Mouse (Mus musculus): Measurements from ENCODE around the gene Piga. TPM values are rescaled to one million over a fixed set of nuclear protein-coding genes. Genes with fewer than 3 reads are reported as not detected.

The Piga gene
- polyA plus RNA-seq, 1 experiment from 2014 or later, result 20.9 TPM

GRCm38 (mm10) chrX:164440703-164441102 is 21.1 kb downstream of the Piga start:
- peaks cover 90% of the 10 kb centered on the region for H3K27me3 ChIP-seq (ENCODE audit: poor library complexity, severe bottlenecking)

GRCm38 (mm10) chrX:164441306-164441705 is 21.7 kb downstream of the Piga start:
- no peak overlapping the region for H3K4me3 ChIP-seq
- WGBS, result 83% methylated on average over 3 of the region's 3 CpGs
- H3K4me1 ChIP-seq, result no peaks in the 10 kb centered on the region
- H3K9me3 ChIP-seq, result no peaks in the 10 kb centered on the region
- DNase-seq (ENCODE audit: extremely low spot score, low spot score), result no peak
- H3K27ac ChIP-seq, result no peak overlapping the region
- peaks cover 90% of the 10 kb centered on the region for H3K27me3 ChIP-seq (ENCODE audit: poor library complexity, severe bottlenecking)
- no peaks in the 10 kb centered on the region for H3K36me3 ChIP-seq (replicated peaks)

More at GRCm38 (mm10) chrX:164440703-164441102, 21.1 kb downstream of the Piga start:
- Histone ChIP-seq H3K36me3 (replicated peaks) (no peaks in the 10 kb centered on the region), H3K4me3 (no peak overlapping the region), H3K27ac (no peak overlapping the region), H3K9me3 (no peaks in the 10 kb centered on the region), H3K4me1 (no peaks in the 10 kb centered on the region)
- 88% methylated on average over 3 of the region's 3 CpGs for WGBS
- no peak for DNase-seq (ENCODE audit: extremely low spot score, low spot score)

GRCm38 (mm10) chrX:164445601-164446000 is 26.0 kb downstream of the Piga start:
- DNase-seq (ENCODE audit: extremely low spot score, low spot score), result no peak
- Histone ChIP-seq H3K4me3 (no peak overlapping the region), H3K9me3 (no peaks in the 10 kb centered on the region), H3K4me1 (no peaks in the 10 kb centered on the region), H3K36me3 (replicated peaks) (no peaks in the 10 kb centered on the region), H3K27ac (no peak overlapping the region), H3K27me3 (ENCODE audit: poor library complexity, severe bottlenecking) (peaks cover 62% of the 10 kb centered on the region)
- 91% methylated on average over 12 of the region's 12 CpGs for WGBS

DNA sequence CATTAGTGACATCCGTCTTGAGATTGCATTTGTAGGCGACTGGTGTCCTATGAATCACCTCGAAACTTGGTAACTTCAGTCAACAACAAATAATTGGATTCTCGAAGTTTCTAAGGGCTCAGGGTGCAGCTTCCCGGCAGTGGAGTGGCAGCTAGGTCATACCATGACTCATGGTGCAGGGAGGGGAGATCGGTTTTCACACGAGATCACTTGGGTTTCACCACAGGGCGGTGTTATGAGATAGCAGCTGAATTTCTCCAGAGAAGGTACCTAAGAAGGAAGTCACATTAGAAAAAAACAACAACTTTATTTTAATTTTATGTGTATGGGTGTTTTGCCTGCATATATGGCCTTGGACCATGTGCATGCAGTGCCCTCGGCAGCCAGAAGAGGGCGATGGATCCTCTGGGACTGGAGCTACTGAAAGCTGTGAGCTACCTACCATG is 26.5 kb downstream of the Piga start:
- H3K27me3 ChIP-seq (ENCODE audit: poor library complexity, severe bottlenecking), result peaks cover 60% of the 10 kb centered on the region
- no peak for DNase-seq (ENCODE audit: extremely low spot score, low spot score)
- no peak overlapping the region for H3K4me3 ChIP-seq
- H3K36me3 ChIP-seq (replicated peaks), result no peaks in the 10 kb centered on the region
- no peak overlapping the region for H3K27ac ChIP-seq
- 82% methylated on average over 10 of the region's 10 CpGs for WGBS
- H3K9me3 ChIP-seq, result no peaks in the 10 kb centered on the region
- no peaks in the 10 kb centered on the region for H3K4me1 ChIP-seq

- no peak for DNase-seq (ENCODE audit: extremely low spot score, low spot score)
- Histone ChIP-seq H3K27me3 (ENCODE audit: poor library complexity, severe bottlenecking) (peaks cover 59% of the 10 kb centered on the region), H3K36me3 (replicated peaks) (no peaks in the 10 kb centered on the region), H3K27ac (no peak overlapping the region), H3K4me1 (no peaks in the 10 kb centered on the region), H3K4me3 (no peak overlapping the region), H3K9me3 (no peaks in the 10 kb centered on the region)
- WGBS, result 91% methylated on average over 9 of the region's 9 CpGs
Measured at GRCm38 (mm10) chrX:164446835-164447681, 27.5 kb downstream of the Piga start.

- Histone ChIP-seq H3K27ac (no peak overlapping the region), H3K27me3 (ENCODE audit: poor library complexity, severe bottlenecking) (peaks cover 59% of the 10 kb centered on the region), H3K9me3 (no peaks in the 10 kb centered on the region), H3K36me3 (replicated peaks) (no peaks in the 10 kb centered on the region), H3K4me1 (no peaks in the 10 kb centered on the region), H3K4me3 (no peak overlapping the region)
- no peak for DNase-seq (ENCODE audit: extremely low spot score, low spot score)
- WGBS, result 87% methylated on average over 2 of the region's 2 CpGs
Measured at GRCm38 (mm10) chrX:164447682-164448071, 28.1 kb downstream of the Piga start.

DNA sequence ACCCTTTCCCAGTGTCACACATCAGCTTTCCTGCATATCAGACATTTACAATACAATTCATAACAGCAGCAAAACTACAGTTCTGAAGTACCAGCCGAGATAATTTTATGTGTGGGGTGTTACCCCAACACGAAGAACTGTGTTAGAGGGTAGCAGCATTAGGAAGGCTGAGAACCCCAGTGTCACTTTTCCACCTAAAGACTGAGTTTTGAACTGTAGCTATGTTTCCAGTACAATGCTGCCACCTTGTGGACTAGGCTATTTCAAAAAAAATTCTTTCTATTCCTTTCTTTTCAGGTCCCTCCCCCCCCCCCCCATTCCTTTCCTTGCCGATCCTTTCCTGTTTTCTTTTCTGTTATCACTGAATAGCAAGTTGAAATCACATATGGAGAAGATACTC is 29.6 kb downstream of the Piga start:
- no peak for DNase-seq (ENCODE audit: extremely low spot score, low spot score)
- no peak overlapping the region for H3K27ac ChIP-seq
- H3K4me3 ChIP-seq, result no peak overlapping the region
- H3K27me3 ChIP-seq (ENCODE audit: poor library complexity, severe bottlenecking), result peaks cover 60% of the 10 kb centered on the region
- H3K9me3 ChIP-seq, result no peaks in the 10 kb centered on the region
- H3K4me1 ChIP-seq, result no peaks in the 10 kb centered on the region
- 43% methylated on average over 3 of the region's 3 CpGs for WGBS
- no peaks in the 10 kb centered on the region for H3K36me3 ChIP-seq (replicated peaks)

- H3K4me1 ChIP-seq, result no peaks in the 10 kb centered on the region
- WGBS, result 77% methylated on average over 6 of the region's 6 CpGs
- H3K4me3 ChIP-seq, result no peak overlapping the region
- DNase-seq (ENCODE audit: extremely low spot score, low spot score), result no peak
- H3K9me3 ChIP-seq, result no peaks in the 10 kb centered on the region
- no peak overlapping the region for H3K27ac ChIP-seq
- H3K27me3 ChIP-seq (ENCODE audit: poor library complexity, severe bottlenecking), result peaks cover 51% of the 10 kb centered on the region
- H3K36me3 ChIP-seq (replicated peaks), result no peaks in the 10 kb centered on the region
Measured at GRCm38 (mm10) chrX:164459205-164459878, 39.8 kb downstream of the Piga start.

Other genes starting within 250 kb of the Piga start
- 0.10 TPM in 2 replicates for gene Bmx, start 161.6 kb upstream of the Piga start, polyA plus RNA-seq (2016; fragmentation: Nextera tagmentation; extraction: Ambion mirVana)
- 16.3 and 16.9 TPM in 2 replicates for gene Pir, start 150.4 kb upstream of the Piga start, polyA plus RNA-seq (2016; fragmentation: Nextera tagmentation; extraction: Ambion mirVana)
- gene Vegfd, start 46.4 kb upstream of the Piga start, polyA plus RNA-seq (2016; fragmentation: Nextera tagmentation; extraction: Ambion mirVana), result 1.2 and 1.3 TPM in 2 replicates
- gene Asb11, start 17.2 kb downstream of the Piga start, polyA plus RNA-seq (2016; fragmentation: Nextera tagmentation; extraction: Ambion mirVana), result not detected in 2 replicates
- gene Asb9, start 86.5 kb downstream of the Piga start, polyA plus RNA-seq (2016; fragmentation: Nextera tagmentation; extraction: Ambion mirVana), result 0.22 and 0.53 TPM in 2 replicates

Data from forebrain, embryonic 10.5 days (tissue).